Mouse (Mus musculus): ENCODE results near the gene Tbcb.
"Not testable (repeated sequence)": the region's sequence is repeated elsewhere in the genome, so short reads cannot be mapped to it uniquely, and the experiment has no call there.

The Tbcb gene

DNA sequence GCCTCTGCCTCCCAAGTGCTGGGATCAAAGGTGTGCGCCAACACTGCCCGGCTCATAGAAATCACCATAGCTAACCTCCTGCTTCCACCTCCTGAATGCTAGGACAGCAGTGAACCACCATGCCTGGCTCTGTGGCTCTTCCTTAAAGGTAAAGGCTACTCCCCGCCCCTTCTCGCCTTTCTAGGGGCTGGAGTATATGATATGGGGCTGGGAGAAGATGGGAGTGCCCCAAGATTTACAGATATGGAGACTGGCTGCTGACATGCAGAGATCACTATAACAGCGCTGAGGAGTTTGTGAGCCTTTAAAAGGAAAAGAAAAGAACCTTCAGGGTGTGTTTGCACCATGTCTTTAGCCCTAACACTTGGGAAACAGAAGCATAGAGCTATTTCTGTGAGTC, 9.9 kb downstream of the Tbcb start:
- in situ Hi-C loops (cut with MboI): no loop called here

DNA sequence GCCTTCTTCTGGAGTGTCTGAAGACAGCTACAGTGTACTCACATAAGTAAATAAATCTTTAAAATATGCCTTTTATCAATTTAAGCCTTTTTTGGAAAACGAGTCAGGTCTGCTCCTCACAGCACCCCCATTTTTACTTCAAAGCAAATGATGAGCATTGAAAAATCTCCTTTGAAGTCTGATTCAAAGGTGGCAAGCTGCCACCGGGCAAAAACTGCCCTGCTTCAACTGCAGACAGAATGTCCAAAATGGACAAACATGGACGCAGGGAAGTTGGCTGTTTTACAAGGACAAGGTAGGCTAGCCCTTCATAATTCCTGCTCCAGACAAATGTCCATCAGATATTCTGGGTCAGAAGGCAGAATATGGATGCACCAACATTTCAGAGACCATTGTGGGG, 10.6 kb downstream of the Tbcb start:
- in situ Hi-C loops (cut with MboI): no loop called here

DNA sequence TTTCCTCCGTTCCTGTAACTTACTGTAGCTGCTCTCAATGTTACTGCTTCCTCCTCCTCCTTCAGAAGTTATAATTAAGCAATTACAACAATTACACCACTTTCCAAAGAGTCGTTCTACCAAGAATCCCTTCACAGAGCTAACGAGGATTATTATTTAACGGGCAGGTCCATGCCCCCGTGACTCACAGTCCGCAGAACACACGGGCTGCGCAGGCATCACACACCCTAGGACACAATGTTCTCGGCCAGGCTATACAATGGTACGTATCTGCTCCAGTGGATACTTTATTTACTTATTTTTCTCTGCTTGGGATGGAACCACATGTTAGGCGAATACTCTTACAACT, 12.1 kb downstream of the Tbcb start:
- in situ Hi-C loops (cut with MboI): no loop called here

DNA sequence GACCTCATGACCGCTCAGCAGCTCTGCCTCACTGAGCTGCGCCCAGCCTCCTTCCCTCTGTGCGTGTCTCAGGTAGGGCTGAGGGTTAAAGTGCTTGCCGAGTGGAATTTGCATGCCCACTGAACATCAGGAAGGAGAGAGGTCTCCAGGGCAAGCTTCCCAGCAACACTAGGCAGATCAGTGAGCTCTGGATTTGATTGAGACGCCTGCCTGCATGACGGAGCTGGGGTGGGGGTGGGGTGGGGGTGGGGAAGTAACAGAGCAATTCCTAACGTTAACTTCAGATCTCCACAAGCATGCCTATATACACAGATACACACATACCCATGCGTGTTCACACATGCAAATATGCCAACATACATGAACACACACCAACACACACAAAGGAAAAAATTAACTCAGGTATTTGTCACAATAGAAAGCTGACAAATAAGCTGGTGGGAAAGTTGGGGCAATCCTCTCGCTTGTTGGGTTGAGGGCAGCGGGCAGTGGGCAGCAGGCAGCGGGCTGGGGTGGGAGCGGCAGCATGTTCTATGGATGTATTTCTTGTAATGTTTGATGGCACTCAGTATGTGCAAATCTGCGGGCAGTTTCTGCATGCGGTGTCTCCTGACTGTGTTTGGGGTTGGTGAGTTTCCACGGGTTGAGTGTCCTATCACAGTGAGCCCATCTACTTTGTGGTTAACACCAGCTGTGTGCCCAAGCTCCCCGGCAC, 12.6 kb downstream of the Tbcb start:
- in situ Hi-C loops (cut with MboI): loop anchor here (5.0 kb wide), 1 partner anchor 37 kb away; the partner anchor contains the start of gene Cox7a1

DNA sequence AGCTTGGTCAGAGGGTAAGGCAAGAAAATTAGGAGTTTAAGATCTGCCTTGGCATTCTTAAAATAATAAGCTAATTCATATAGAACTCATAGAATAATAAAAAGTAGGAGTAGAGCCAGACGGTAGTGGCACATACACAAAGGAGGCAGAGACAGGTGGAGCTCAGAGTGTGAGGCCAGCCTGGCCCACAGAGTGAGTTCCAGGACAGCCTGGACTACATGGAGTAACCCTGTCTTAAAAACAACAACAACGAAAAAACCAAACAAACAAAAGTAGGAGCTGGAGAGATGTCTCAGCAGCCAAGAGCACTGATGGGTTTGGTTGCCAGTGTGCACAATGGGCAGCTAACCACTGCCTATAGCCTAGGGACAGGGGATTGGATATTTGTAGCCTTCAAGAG, 14.8 kb downstream of the Tbcb start:
- in situ Hi-C loops (cut with MboI): loop anchor here (5.0 kb wide), 1 partner anchor 35 kb away; the partner anchor contains the start of gene Cox7a1

DNA sequence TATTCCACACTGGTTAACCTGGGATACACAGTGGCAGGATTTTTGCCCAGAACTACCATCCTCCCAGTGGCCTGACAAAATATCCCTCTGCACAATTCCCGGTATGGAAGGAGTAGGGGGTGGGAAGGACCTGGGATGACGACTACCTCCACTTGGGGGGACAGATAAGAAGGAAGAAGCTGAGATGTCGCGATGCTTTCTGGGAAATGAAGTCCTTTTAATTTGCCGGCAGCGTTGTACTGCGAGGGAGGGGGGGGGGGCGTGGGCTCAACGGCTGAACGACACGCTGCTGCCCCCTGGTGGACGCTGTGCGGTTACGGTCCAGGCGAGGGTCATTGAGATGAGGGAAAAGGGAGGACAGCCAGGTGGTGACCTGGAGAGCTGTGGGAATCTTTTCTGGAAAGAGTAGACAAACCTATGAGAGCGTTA, 15.3 kb downstream of the Tbcb start:
- in situ Hi-C loops (cut with MboI): loop anchor here (5.0 kb wide), 1 partner anchor 34 kb away; the partner anchor contains the start of gene Cox7a1

DNA sequence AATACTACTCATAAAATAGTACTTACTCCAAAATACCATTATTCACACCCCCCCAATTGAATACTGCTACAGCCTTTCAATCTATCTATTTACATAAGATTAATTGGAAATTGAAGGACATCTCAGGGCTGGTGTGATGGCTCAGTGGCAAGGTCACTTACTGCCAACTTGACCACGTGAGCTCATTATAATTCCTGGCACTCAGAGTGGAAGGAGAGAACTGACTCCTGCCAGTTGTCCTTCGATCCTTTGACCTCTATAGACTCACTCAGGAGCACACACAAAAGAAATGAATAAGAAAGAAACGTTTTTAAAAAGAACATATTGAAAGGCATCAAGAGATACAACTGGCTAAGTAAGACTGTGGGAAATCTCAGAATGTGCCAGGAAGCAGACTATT, 16.2 kb downstream of the Tbcb start:
- in situ Hi-C loops (cut with MboI): loop anchor here (5.0 kb wide), 1 partner anchor 34 kb away; the partner anchor contains the start of gene Cox7a1

DNA sequence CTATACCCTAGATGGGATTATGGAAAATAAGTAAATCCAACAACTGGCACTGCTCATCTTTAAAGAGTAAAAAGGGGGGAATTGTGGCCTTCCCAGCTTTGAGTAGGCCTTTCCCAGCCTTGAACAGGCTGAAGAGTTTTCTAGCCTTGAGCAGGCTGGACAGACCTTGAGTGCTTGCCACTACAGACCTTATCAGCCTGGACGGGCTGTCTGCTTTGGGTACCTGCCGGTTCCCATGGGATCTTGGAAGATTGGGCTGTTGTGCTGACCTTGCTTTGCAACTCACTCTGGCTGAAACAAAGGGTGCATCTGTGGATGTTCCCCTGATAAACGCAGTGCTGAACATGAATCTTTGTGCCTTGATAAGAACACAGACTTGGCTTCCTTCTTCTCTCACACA, 18.2 kb downstream of the Tbcb start:
- in situ Hi-C loops (cut with MboI): no loop called here

DNA sequence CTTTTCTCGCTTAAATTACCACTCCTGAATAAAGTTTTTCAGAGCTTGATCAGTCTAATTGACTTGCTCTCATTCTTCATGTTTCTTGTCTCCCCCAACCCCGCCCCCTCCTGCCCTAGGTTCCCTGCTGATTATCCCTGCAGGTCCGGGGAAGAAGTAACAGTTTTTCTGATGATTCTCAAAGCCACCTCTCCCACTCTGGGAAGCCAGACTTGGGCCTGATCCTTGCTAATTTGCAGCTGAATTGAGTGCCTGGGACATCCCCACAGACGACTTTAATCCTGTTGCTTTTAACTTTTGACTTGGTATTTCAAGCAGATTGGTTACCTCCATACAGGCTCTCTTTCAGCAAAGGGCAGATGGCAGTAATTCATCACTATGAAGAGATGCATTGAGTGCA, 21.0 kb downstream of the Tbcb start:
- in situ Hi-C loops (cut with MboI): no loop called here

DNA sequence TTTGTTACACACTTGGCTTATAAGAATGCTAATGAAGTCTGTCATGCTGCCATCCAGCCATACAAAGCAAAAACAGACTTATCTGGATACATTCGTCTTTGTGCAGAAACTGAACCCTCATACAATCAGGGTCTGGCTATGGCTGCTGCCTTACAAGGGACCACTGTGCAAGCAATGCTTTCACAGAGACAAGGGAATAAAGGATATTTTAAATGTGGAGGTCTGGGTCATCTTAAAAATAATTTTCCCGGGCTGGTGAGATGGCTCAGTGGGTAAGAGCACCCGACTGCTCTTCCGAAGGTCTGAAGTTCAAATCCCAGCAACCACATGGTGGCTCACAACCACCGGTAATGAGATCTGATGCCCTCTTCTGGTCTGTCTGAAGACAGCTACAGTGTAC, 25.7 kb downstream of the Tbcb start:
- in situ Hi-C loops (cut with MboI): not testable (repeated sequence)

DNA sequence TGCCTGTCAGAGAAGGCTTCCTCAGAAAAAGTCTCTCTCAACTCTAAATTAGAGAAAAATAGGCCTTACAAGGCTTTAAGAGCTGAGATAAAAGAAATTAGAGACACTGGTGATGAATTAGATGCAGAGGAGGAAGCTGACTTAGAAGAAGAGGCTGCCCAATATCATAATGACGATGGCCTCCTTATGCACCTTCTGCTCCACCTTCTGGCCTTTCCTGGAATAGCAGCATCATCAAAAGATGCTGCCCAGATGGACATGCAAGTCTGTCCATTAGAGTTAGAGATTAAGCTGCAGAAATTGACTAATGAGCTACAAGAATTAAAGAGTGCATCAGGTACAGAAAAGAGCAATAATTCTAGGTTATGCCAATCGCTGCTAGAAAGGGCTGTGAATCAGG, 26.7 kb downstream of the Tbcb start:
- in situ Hi-C loops (cut with MboI): no loop called here

DNA sequence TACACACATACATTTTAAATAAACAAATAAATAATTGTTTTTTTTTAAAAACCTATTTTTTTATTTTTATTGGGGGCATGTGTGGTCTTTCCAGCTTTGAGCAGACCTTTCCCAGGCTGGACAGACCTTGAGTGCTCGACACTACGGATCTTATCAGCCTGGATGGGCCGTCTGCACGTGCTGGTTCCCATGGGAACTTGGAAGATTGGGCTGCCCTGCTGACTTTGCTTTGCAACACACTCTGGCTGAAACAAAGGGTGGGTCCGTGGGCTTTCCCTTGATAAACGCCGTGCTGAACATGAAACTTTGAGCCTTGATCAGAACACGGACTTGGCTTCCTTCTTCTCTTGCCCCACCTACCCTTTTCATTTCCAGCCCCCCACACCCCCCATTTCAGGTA, 27.7 kb downstream of the Tbcb start:
- in situ Hi-C loops (cut with MboI): no loop called here

DNA sequence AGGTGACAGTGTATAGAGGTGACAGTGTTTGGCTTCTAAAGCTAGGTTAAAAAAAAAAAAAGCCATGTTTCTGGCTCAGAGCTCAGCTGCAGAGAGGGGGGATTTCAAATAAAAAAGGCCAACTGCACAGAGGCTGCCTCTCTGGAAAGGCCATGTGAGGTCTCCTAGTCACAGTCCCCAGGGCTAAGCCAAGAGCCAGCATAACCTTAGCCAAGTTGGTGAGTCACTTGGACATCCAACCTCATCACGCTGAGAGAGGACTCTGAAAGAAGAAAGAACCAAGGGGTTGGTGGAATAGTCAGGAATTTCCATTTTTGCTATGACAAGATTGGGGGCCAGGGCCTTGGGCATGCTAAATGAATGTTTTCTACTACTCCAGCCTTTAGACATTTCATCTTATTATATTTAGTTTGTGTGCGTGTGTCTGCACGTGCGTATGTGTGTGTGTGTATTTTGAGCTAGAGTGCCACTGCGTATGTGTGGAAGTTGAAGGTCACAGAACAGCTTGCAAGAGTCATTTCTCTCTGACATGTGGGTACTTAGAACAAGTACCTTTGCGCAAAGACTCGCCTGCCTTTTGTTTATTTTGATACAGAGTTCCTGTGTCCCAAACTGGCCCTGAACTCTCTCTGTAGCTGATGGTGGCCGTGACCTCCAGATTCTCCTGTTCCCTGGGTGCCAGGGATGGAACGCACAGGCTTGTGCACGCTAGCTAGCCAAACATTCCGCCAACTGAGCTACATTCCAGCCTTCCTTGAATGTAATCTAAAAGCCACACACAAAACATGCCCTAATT, 29.0 kb downstream of the Tbcb start:
- in situ Hi-C loops (cut with MboI): no loop called here

DNA sequence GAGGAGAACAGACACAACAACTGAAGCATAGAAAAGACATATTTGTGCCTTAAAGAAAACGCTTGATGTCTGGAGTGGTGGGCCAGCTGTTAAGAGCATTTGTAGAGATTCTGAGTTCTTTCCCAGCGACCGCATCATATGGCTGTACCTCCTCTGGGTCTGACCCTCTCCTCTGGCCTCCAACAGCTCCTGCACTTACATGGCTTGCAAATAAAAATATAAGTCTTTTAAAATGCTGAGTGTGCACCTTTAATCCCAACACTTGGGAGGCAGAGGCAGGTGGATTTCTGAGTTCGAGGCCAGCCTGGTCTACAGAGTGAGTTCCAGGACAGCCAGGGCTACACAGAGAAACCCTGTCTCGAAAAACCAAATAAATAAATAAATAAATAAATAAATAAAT, 31.4 kb downstream of the Tbcb start:
- in situ Hi-C loops (cut with MboI): not testable (repeated sequence)

DNA sequence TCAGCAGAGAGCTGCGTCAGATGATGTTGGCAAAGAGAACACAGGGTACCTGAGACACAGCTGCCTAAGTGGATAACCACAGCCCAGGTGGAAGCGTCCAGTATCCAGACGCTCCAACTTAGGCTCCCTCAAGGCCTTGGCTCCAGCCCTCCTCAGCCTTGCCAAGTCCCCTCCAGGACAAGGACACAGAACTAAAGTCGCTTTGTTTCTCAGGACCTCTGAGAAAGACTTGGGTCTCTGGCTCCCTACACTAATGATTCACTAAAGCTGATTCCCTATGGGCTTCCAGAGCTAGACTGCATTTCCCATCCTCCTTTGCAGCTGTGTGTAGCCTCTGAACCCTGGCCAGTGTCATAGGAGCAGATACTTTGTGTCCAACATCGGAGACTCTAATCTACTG, 31.9 kb downstream of the Tbcb start:
- in situ Hi-C loops (cut with MboI): no loop called here

DNA sequence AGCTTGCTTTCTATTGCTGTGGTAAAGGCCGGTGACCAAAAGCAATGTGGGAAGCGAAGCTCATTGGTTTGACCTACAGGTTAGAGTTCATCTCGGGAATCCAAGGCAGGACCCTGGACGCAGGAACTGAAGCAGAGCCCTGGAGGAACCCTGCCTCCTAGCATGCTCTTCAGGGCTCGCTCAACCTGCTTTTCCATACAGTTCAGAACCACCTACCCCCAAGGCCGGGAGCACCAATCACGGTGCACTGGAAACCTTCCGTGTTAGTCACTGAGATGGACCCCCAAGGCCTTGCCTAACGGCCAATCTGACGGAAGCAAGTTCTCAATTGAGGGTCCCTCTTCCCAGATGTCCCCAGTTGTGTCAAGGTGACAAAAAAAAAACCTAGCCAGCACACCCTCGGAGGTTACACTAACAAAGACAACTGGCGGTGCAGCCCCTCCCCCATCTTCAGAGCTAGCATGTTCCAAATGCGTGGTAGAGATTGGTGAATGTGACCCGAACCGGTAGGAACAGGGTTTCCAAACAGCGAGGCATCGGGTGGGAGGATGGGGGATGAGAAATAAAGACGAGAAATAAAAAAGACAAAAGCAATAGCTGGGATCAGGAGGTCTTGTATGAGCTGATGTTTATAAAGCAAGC, 32.5 kb downstream of the Tbcb start:
- in situ Hi-C loops (cut with MboI): no loop called here

DNA sequence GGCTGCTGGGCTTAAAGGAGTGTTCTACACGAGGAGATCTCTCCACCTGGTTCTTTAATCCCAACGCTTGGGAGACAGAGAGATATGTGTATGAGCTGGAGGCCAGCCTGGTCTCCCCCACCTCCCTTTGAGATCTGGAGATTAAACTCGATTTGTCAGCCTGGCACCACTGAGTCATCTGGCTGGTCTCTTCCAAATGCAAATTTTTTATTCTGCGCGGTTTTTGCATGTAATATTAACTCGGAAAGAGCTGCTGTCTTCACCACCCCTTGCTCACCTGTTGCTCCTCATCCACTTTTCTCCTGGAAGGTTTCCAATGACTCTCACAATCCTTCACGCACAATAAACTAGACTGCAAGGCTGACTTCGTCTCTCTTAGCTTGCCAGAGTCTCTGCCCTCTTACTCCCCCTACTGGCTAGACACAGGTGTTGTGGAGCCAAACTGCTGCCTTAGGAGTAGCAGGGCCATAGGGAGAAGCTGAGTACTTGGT, 33.5 kb downstream of the Tbcb start, which contains the start of gene Capns1:
Gene Capns1, minus strand, starts transcription at position 331 of the 491 bp plus-strand sequence.
- in situ Hi-C loops (cut with MboI): no loop called here

DNA sequence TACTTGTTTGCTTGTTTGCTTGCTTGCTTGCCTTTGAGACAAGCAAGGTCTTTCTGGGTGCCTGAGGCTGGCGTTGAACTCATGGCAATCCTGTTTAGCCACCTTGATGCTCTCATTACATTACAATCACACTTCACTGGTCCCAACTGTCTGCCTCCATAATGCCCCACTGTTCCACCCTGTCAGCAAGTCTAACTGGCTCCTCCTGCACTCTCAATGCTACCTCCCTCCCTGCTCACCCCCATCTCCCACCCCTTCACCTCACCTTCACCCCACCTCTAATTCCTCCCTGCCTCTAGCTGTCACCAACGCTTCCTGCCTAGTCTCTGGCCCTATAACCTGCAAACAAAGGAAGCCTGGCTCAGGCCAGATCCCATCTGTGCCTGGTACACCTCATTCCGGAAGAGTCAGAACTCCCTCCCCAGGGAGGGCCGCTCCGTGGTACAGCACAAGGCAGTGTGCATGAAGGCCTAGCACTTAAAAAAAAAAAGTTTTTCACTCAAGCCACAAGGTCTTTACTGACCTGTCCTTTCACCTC, 34.4 kb downstream of the Tbcb start:
- in situ Hi-C loops (cut with MboI): no loop called here

DNA sequence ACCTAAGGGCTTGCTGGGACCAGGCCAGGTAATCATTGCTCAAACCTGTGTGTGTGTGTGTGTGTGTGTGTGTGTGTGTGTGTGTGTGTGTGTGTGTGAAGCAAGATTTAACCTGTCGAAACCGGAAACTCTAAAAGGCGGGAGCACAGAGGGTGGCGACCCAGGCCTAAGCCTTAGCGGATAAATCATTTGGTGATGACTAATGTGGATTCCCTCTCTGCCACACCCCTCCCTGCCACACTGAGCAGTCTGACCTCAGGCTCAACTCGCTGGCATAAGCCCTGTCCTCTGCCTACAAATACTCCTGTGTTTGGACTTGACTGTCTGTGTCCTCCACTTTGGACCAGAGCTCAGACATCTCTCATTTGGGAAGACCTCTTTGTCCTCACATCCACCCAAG, 35.9 kb downstream of the Tbcb start:
- in situ Hi-C loops (cut with MboI): no loop called here

DNA sequence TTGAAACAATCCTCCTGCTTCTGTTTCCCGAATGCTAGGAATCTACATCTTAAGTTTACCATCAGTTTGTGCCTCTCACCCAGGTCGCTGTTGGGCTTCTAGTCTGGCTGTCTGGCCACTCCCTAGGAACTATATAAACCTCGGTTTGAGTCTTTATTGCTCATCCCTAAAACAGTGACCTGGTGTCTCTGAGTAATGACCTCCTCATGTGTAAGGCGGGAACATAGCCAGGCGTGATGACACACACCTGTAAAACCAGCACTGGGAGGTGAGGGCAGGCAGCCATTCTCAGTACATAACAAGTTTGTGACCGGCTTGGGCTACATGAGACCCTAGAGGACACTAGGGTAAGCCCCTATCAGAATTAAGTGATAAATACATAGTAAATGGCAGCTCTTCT, 36.6 kb downstream of the Tbcb start:
- in situ Hi-C loops (cut with MboI): no loop called here

DNA sequence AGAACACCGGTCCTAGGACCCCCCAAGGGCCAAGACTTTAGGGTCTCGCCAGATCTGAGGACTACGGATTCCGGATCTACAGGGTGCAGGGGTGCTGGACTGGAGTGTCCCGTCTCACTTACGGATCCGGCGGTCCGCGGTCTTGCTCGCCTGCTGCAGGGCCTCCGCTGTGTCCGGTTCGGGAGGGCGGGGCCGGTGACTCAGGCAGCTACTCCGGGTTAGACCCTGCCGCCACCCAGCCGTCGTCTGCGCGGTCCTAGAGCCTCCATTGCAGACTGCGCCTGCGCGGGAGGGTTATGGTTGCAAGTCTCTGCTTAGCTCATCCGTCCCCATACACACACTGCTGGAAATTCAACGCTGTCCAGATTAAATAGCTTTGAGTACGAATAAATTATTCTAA, 37.2 kb downstream of the Tbcb start:
- in situ Hi-C loops (cut with MboI): no loop called here

DNA sequence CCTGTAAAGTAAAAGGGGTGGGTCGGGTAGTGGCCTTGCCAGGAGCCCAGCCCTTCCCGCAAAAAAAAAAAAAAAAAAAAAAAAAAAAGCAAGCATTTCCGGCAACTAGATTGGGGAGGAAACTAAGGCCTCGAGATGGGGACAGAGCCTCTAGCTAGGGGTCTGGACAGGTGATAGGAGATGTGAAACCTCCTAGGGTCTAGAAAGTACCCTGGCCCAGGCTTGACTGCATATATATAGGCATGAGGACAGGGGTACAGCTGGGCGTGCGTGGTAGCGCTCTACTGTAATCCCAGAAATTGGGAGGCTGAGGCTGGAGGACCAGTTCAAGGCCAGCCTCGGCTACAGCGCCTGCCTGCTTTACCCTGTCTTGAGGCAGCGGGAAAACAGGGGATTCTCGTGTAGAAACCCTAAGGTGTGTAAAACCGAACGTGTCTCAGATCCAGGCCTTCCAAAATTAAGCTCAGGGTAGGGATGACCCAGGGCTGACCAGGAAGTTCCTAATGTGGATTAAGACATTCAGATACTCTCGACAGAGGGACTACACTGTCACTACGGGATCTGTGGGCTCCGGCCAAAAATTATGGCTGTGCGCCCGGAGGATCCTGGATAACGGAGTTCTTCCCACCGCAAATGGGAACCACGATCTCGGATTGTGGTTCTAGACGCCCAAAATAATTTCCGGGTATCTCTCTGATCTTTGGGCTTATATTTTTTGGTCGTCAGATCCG, 37.8 kb downstream of the Tbcb start:
- in situ Hi-C loops (cut with MboI): no loop called here

Measured in mature B cell (primary cell).